Mouse (Mus musculus): ENCODE data around the gene Plscr2. TPM values are rescaled to one million over a fixed set of nuclear protein-coding genes. Genes with fewer than 3 reads are reported as not detected.

Gene Plscr2
- polyA plus RNA-seq, 2 experiments: 0.16 to 0.46 TPM

DNA sequence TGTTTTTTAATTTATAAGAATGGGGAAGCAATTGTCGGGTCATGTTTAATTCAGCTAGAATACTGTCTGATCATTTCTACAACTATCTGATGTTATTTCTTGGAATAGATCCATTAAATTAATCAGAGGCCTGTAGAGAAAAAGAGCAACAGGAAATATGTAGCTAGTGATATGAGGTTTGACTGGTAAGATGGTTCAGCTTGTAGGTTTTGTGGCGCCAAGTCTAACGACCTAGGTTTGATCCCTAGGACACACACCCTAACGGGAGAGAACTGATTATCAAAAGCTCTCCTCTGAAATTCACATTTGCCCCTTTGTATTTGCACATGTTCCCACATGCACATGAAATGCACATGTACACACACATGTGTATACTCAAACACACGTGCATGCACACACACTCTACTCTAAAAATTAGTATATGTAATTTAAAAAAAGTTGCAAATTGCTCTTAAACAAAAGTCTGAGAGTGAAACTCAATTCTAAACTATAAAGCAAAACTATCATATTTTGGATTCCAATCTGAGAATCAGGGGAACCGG is 59.9 kb downstream of the Plscr2 start:
- Histone ChIP-seq H3K27me3 (ENCODE audit: control insufficient read depth, insufficient read depth, low read length) (no peaks in the 10 kb centered on the region), H3K36me3 (replicated peaks; ENCODE audit: control insufficient read depth, insufficient read depth, low read depth) (no peaks in the 10 kb centered on the region), H3K9ac (replicated peaks) (no peak overlapping the region), H3K27ac (no peak overlapping the region), H3K4me1 (replicated peaks; ENCODE audit: control insufficient read depth in 2 of 2, insufficient read depth in 2 of 2, low read length in 1 of 2) (no peaks in the 10 kb centered on the region), H3K4me2 (ENCODE audit: low read depth) (no peak overlapping the region), H3K9me3 (ENCODE audit: control insufficient read depth, low read length) (no peaks in the 10 kb centered on the region), H3K4me3 (ENCODE audit: insufficient read depth in 1 of 2, low read depth in 2 of 2, low read length in 2 of 2) (no peak overlapping the region)
- TF ChIP-seq EP300 (IDR thresholded peaks at IDR 0.05; ENCODE audit: low read depth) (no peak), CTCF (IDR thresholded peaks at IDR 0.05; ENCODE audit: low read depth) (no peak)
- WGBS (ENCODE audit: insufficient replicate concordance): 40% methylated on average over 6 of the region's 6 CpGs
- no peak for ATAC-seq (ENCODE audit: insufficient read depth)
- no peak for DNase-seq (ENCODE audit: low read depth in 3 of 3, low spot score in 3 of 3)

DNA sequence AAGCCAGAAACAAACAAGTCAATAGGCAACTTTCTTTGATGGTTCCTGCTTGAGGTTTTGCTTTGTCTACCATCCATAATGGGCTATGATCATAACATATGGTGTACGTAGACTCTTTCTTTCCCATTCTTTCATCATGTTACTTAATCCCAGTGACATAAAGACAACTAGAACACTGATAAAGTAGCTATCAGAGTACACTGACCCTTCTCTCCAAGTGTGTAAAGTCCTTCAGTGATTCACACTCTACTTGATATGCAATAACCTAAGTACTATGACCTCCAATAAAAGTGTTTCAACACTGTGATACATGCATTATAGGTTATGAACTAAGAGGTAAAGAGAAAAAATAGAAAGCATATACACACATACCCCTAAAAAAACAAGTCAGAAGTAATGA is 61.7 kb downstream of the Plscr2 start:
- Histone ChIP-seq H3K27me3 (ENCODE audit: control insufficient read depth, insufficient read depth, low read length) (no peaks in the 10 kb centered on the region), H3K9me3 (ENCODE audit: control insufficient read depth, low read length) (no peaks in the 10 kb centered on the region), H3K36me3 (replicated peaks; ENCODE audit: control insufficient read depth, insufficient read depth, low read depth) (no peaks in the 10 kb centered on the region), H3K4me1 (replicated peaks; ENCODE audit: control insufficient read depth in 2 of 2, insufficient read depth in 2 of 2, low read length in 1 of 2) (no peaks in the 10 kb centered on the region), H3K4me2 (ENCODE audit: low read depth) (no peak overlapping the region), H3K9ac (replicated peaks) (no peak overlapping the region), H3K27ac (no peak overlapping the region), H3K4me3 (ENCODE audit: insufficient read depth in 1 of 2, low read depth in 2 of 2, low read length in 2 of 2) (no peak overlapping the region)
- no peak for TF ChIP-seq EP300 (IDR thresholded peaks at IDR 0.05; ENCODE audit: low read depth)
- TF ChIP-seq CTCF (IDR thresholded peaks at IDR 0.05; ENCODE audit: low read depth): no peak
- ATAC-seq (ENCODE audit: insufficient read depth) (no peak), DNase-seq (ENCODE audit: low read depth in 3 of 3, low spot score in 3 of 3) (no peak)
- WGBS (ENCODE audit: insufficient replicate concordance): 63% methylated on average over 1 of the region's 1 CpGs

DNA sequence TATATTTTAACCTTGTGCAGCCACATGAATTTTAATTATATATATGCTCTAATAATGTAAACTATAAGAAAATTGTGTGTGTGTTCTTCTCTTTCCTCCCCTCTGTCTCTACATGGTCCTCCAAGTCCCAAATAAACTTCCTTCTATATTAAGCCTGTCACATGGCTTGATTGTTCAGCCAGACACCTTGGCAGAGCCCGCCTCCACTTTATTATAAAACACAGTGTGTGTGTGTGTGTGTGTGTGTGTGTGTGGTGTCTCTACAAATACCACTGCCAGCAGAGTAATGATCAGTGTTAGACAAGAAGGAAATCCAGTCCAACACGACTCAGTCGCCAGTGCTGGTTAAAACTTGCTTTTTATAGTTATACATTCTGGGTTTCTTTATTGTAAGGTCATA is 62.3 kb downstream of the Plscr2 start:
- no peaks in the 10 kb centered on the region for H3K4me1 ChIP-seq (replicated peaks; ENCODE audit: control insufficient read depth in 2 of 2, insufficient read depth in 2 of 2, low read length in 1 of 2)
- H3K4me2 ChIP-seq (ENCODE audit: low read depth): no peak overlapping the region
- H3K4me3 ChIP-seq (ENCODE audit: insufficient read depth in 1 of 2, low read depth in 2 of 2, low read length in 2 of 2): no peak overlapping the region
- H3K36me3 ChIP-seq (replicated peaks; ENCODE audit: control insufficient read depth, insufficient read depth, low read depth): no peaks in the 10 kb centered on the region
- H3K9me3 ChIP-seq (ENCODE audit: control insufficient read depth, low read length): no peaks in the 10 kb centered on the region
- TF ChIP-seq EP300 (IDR thresholded peaks at IDR 0.05; ENCODE audit: low read depth) (no peak), CTCF (IDR thresholded peaks at IDR 0.05; ENCODE audit: low read depth) (no peak)
- ATAC-seq (ENCODE audit: insufficient read depth): no peak
- no peak for DNase-seq (ENCODE audit: low read depth in 3 of 3, low spot score in 3 of 3)
- H3K9ac ChIP-seq (replicated peaks): no peak overlapping the region
- 56% methylated on average over 3 of the region's 3 CpGs for WGBS (ENCODE audit: insufficient replicate concordance)
- no peak overlapping the region for H3K27ac ChIP-seq
- no peaks in the 10 kb centered on the region for H3K27me3 ChIP-seq (ENCODE audit: control insufficient read depth, insufficient read depth, low read length)

DNA sequence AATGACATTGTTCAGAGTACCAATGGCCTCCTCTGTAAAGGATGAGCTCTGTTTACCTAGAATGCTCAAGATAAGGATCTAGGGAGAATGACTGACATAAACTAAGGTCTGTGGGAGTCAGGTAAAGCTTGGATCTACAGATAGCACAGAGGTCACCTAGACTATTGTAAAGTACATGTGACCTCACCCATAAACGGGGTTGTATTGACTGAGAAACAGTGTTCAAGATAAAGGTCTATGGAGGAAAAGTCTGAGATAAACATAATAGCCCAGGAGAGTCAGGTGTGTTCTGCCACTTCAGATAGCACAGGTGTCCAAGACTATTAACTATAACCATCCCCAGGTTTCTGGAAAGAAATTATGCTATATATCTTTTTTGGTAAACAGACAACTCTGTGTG is 63.6 kb downstream of the Plscr2 start:
- Histone ChIP-seq H3K4me3 (ENCODE audit: insufficient read depth in 1 of 2, low read depth in 2 of 2, low read length in 2 of 2) (no peak overlapping the region), H3K4me1 (replicated peaks; ENCODE audit: control insufficient read depth in 2 of 2, insufficient read depth in 2 of 2, low read length in 1 of 2) (no peaks in the 10 kb centered on the region), H3K36me3 (replicated peaks; ENCODE audit: control insufficient read depth, insufficient read depth, low read depth) (no peaks in the 10 kb centered on the region), H3K27me3 (ENCODE audit: control insufficient read depth, insufficient read depth, low read length) (no peaks in the 10 kb centered on the region), H3K27ac (no peak overlapping the region), H3K9me3 (ENCODE audit: control insufficient read depth, low read length) (no peaks in the 10 kb centered on the region), H3K9ac (replicated peaks) (no peak overlapping the region), H3K4me2 (ENCODE audit: low read depth) (no peak overlapping the region)
- ATAC-seq (ENCODE audit: insufficient read depth) (no peak), DNase-seq (ENCODE audit: low read depth in 3 of 3, low spot score in 3 of 3) (no peak)
- TF ChIP-seq CTCF (IDR thresholded peaks at IDR 0.05; ENCODE audit: low read depth): no peak
- TF ChIP-seq EP300 (IDR thresholded peaks at IDR 0.05; ENCODE audit: low read depth): no peak
- 30% methylated on average over 1 of the region's 1 CpGs for WGBS (ENCODE audit: insufficient replicate concordance)

Small RNA genes within 50 kb of the gene (microRNA-seq; reads per million reads assigned to microRNA genes)
- gene Mir6386: not detected

Other genes starting within 250 kb of the Plscr2 start
- gene Plscr5, start 82.7 kb upstream of the Plscr2 start, polyA plus RNA-seq (2012; rRNA removed): not detected in 2 replicates
- gene Plscr5, start 82.7 kb upstream of the Plscr2 start, polyA plus RNA-seq (2014; fragmentation: Nextera tagmentation; extraction: Ambion mirVana): not detected in 2 replicates
- gene Plscr1, start 25.9 kb upstream of the Plscr2 start, polyA plus RNA-seq (2012; rRNA removed): 8.1 and 12.3 TPM in 2 replicates
- gene Plscr1, start 25.9 kb upstream of the Plscr2 start, polyA plus RNA-seq (2014; fragmentation: Nextera tagmentation; extraction: Ambion mirVana): 23.0 and 26.2 TPM in 2 replicates
- not detected in 2 replicates for gene 1700057G04Rik, start 33.8 kb downstream of the Plscr2 start, polyA plus RNA-seq (2012; rRNA removed)
- not detected in 2 replicates for gene 1700057G04Rik, start 33.8 kb downstream of the Plscr2 start, polyA plus RNA-seq (2014; fragmentation: Nextera tagmentation; extraction: Ambion mirVana)
- gene Plscr4, start 181.8 kb downstream of the Plscr2 start, polyA plus RNA-seq (2012; rRNA removed): 0.30 and 0.35 TPM in 2 replicates
- gene Plscr4, start 181.8 kb downstream of the Plscr2 start, polyA plus RNA-seq (2014; fragmentation: Nextera tagmentation; extraction: Ambion mirVana): 0.46 and 0.92 TPM in 2 replicates